Mouse (Mus musculus) B cell, adult (primary cell): Measurements from ENCODE around the gene Lbx2. TPM values are rescaled to one million over a fixed set of nuclear protein-coding genes. Genes with fewer than 3 reads are reported as not detected.

Experiments
- total RNA-seq: library from RNA; stranded (reverse); gene quantifications from 4 replicates; pipeline ENCODE4 v1.2.4, GENCODE M21; 2023; ENCODE audit not compliant: inconsistent age

Lbx2 gene
- total RNA-seq: not detected in 4 replicates

GRCm38 (mm10) chr6:83086121-83087035 lies at the start of gene Lbx2:
Lbx2 (plus strand) TSS chr6:83086367.

DNA sequence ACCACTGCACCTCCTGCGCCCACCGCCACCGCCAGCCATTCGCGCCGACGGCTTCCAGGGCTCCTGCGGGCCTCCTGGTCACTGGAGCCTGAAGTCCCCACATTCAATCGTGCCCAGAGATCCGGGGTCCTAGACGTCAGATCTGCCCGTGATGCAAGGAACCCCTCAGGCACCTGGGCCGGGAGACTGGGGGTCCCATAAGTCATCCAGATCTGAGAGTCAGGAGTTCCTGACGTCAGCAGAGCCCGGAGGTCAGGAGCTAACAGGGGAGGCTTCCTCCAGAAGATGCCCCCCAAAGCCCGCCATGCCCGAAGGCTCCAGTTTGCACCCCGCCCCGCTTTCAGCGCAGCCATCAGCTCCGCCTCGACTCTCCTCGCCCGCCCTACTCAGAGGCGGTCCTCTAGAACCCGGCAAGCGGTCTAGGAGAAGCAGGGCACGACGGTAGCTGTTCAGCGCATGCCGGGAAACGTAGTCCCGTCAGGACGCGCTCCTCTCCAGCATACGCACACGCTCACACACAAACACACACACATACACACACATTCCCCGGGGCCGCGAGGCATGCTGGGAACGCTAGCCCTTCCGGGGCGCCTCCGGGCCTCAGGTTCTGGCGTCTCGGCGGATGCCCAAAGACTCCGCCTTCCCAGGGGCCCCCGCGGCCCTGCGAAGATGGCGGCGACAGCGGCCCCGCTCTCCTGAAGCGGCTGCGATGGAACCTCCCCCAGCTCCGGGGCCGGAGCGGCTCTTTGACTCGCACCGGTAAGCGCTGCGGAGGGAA lies 31.9 kb upstream of the Lbx2 start, which contains the start of gene Aup1:
TSS of gene Aup1 (plus strand) at position 448 of the 778 bp plus-strand sequence.

DNA sequence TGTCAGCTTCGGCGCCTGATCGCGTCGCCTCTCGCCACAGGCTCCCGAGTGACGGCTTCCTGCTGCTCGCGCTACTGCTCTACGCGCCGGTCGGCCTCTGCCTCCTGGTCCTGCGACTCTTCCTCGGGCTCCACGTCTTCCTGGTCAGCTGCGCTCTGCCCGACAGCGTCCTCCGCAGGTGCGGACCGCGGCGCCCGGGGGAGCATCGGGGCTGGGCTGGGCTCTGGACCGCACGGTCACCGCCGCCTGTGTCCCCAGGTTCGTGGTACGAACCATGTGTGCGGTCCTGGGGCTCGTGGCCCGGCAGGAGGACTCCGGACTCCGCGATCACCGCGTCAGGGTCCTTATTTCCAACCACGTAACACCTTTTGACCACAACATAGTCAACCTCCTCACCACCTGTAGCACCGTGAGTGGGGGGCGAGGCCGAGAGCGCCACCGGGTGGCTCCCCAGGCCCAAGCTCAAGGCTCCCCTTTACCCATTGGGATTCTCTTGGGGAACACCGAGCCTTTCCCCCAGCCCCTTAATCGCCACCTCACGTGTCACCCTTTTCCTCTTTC lies 31.2 kb upstream of the Lbx2 start, which contains the start of gene Htra2:
TSS of gene Htra2 (minus strand) at position 403 of the 561 bp plus-strand sequence.

DNA sequence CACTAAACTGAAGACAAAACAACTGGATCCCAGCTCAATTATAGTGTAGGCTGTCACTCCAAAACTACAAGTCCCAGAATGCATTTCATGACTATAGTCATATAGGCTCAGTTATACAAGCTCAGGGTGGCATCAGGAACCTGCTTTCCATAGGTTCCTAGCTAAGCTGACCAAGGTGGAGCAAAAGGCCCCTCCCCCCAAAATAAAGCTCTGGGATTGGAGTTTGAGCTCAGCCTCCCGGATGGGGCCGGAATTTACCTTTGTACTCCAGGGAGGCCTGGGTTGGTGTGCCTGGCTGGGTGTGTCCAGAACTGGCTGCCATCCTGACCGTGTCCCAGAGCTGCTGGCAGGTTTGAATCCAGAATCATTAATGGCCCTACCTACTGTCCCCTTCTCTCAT lies 28.4 kb upstream of the Lbx2 start, which contains the start of gene Dqx1:
TSS of gene Dqx1 (plus strand) at position 55 of the 400 bp plus-strand sequence.

DNA sequence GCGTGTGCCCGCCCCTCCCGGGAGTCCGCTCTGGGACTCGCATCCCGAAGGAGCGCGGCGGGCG lies 16.1 kb upstream of the Lbx2 start, which contains the start of gene Tlx2:
TSS of gene Tlx2 (minus strand) at position 47 of the 64 bp plus-strand sequence.

DNA sequence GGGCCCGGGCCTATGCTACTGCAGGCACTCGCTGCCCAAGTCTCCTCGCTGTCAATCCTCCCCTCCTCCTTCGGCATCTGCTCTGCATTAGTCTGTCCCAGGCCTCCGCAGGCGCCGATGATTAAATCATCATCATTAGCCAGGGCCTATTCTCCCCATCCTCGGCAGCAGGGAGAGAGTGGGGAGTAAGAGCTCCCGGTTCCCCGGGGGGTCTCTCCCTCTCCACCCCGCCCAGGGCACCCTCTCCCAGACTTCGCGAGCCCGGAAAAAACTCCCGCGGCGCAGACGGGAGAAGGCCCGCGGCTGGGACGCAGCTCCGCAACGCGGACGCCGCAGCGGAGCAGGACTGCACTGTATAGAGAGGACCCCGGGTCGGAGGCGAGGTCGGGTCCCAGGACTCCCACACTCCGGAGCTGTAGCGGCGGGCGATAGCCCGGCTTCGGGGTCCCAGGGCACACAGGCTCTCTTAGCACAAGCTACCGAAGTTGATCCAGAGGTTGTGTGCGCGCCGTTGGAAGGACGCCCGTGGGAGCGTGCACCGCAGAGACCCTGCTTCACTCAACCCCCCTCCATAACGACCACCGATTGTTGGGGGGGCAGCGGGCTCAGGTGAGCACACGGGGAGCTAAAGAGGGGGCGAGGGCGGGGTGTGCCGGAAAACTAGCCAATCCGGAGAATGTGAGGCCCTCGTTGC lies 8.4 kb upstream of the Lbx2 start, which contains the start of gene Pcgf1:
TSS of gene Pcgf1 (plus strand) at position 240 of the 694 bp plus-strand sequence.

GRCm38 (mm10) chr6:83101316-83101687 lies 15.1 kb downstream of the Lbx2 start, which contains the start of the genes Ccdc142 and Gm42688:
Ccdc142 (plus strand) TSS chr6:83101601.
Gm42688 (plus strand) TSS chr6:83101617.

GRCm38 (mm10) chr6:83108762-83109668 lies 22.8 kb downstream of the Lbx2 start, which contains the start of gene Mrpl53:
Mrpl53 (plus strand) TSS chr6:83109040.

GRCm38 (mm10) chr6:83115011-83115671 lies 29.0 kb downstream of the Lbx2 start, which contains the start of gene Mogs:
Mogs (plus strand) TSS chr6:83115496.

GRCm38 (mm10) chr6:83120930-83121862 lies 35.0 kb downstream of the Lbx2 start, which contains the start of gene Wbp1:
Wbp1 (minus strand) TSS chr6:83121559.

GRCm38 (mm10) chr6:83125331-83125730 lies 39.2 kb downstream of the Lbx2 start, which contains the start of gene Ino80b:
Ino80b (minus strand) TSS chr6:83125431.

GRCm38 (mm10) chr6:83134951-83135513 lies 48.9 kb downstream of the Lbx2 start, which contains the start of gene Rtkn:
Rtkn (plus strand) TSS chr6:83135463.

Other genes with a start within 250 kb of the Lbx2 start
- gene Sema4f, start 146.6 kb upstream of the Lbx2 start, total RNA-seq: 0.24 to 0.64 TPM (median 0.47 TPM) in 4 replicates
- 4.1 to 6.3 TPM (median 4.5 TPM) in 4 replicates for gene M1ap, start 139.5 kb upstream of the Lbx2 start, total RNA-seq
- 27.3 to 33.2 TPM (median 32.8 TPM) in 4 replicates for gene Dok1, start 52.9 kb upstream of the Lbx2 start, total RNA-seq
- gene Loxl3, start 52.2 kb upstream of the Lbx2 start, total RNA-seq: 0.39 to 1.2 TPM (median 0.51 TPM) in 4 replicates
- 361 to 403 TPM (median 382 TPM) in 4 replicates for gene Aup1, start 31.8 kb upstream of the Lbx2 start, total RNA-seq
- 50.0 to 64.9 TPM (median 56.3 TPM) in 4 replicates for gene Htra2, start 31.1 kb upstream of the Lbx2 start, total RNA-seq
- gene Dqx1, start 28.5 kb upstream of the Lbx2 start, total RNA-seq: 9.5 to 12.1 TPM (median 10.8 TPM) in 4 replicates
- not detected in 4 replicates for gene Tlx2, start 16.1 kb upstream of the Lbx2 start, total RNA-seq
- 16.8 to 24.7 TPM (median 20.9 TPM) in 4 replicates for gene Pcgf1, start 8.5 kb upstream of the Lbx2 start, total RNA-seq
- 15.9 to 23.6 TPM (median 20.1 TPM) in 4 replicates for gene Ccdc142, start 15.2 kb downstream of the Lbx2 start, total RNA-seq
- gene Gm42688, start 15.2 kb downstream of the Lbx2 start, total RNA-seq: 12.3 to 14.3 TPM (median 13.3 TPM) in 4 replicates
- 22.1 to 28.8 TPM (median 25.2 TPM) in 4 replicates for gene Mrpl53, start 22.7 kb downstream of the Lbx2 start, total RNA-seq
- gene Mogs, start 29.1 kb downstream of the Lbx2 start, total RNA-seq: 35.5 to 44.3 TPM (median 37.7 TPM) in 4 replicates
- gene Wbp1, start 35.2 kb downstream of the Lbx2 start, total RNA-seq: 40.0 to 48.2 TPM (median 45.4 TPM) in 4 replicates
- gene Ino80b, start 39.1 kb downstream of the Lbx2 start, total RNA-seq: 26.3 to 31.9 TPM (median 30.7 TPM) in 4 replicates
- not detected in 4 replicates for gene Rtkn, start 49.1 kb downstream of the Lbx2 start, total RNA-seq
- gene Wdr54, start 70.0 kb downstream of the Lbx2 start, total RNA-seq: 1.2 to 2.5 TPM (median 1.3 TPM) in 4 replicates
- gene 1700003E16Rik, start 70.0 kb downstream of the Lbx2 start, total RNA-seq: not detected in 4 replicates
- gene Dctn1, start 79.6 kb downstream of the Lbx2 start, total RNA-seq: 108 to 117 TPM (median 110 TPM) in 4 replicates
- gene Slc4a5, start 133.5 kb downstream of the Lbx2 start, total RNA-seq: not detected in 4 replicates
- 14.9 to 17.3 TPM (median 16.1 TPM) in 4 replicates for gene Mthfd2, start 239.5 kb downstream of the Lbx2 start, total RNA-seq
- gene Mob1a, start 239.6 kb downstream of the Lbx2 start, total RNA-seq: 140 to 161 TPM (median 148 TPM) in 4 replicates